Mouse (Mus musculus): ENCODE measurements at regions not wholly inside any gene's neighbourhood (a gene's known extent, or its start where the extent isn't known, plus 50 kb on each side); places are given as distances from the start of the nearest gene placed in this dataset.

GRCm38 (mm10) chr4:153310641-153311040 is 172.0 kb downstream of the Ajap1 start:
- 31% methylated on average over 2 of the region's 2 CpGs for WGBS

GRCm38 (mm10) chr4:153303521-153303920 is 179.1 kb downstream of the Ajap1 start:
- no peak overlapping the region for H3K4me3 ChIP-seq (ENCODE audit: insufficient read depth, low read depth, low read length)

More at GRCm38 (mm10) chr4:153310641-153311040, 172.0 kb downstream of the Ajap1 start:
- TF ChIP-seq POLR2A (IDR thresholded peaks at IDR 0.05; ENCODE audit: extremely low read depth, insufficient read depth, low read length): no peak
- no peak for TF ChIP-seq CTCF (IDR thresholded peaks at IDR 0.05; ENCODE audit: low read depth, low read length)
- Histone ChIP-seq H3K27ac (replicated peaks; ENCODE audit: insufficient read depth, low read depth, low read length) (no peak overlapping the region), H3K4me3 (ENCODE audit: insufficient read depth, low read depth, low read length) (no peak overlapping the region), H3K9ac (ENCODE audit: low read depth, low read length) (no peak overlapping the region), H3K36me3 (ENCODE audit: control insufficient read depth, insufficient read depth, low read length) (no peaks in the 10 kb centered on the region), H3K27me3 (ENCODE audit: control insufficient read depth, insufficient read depth, low read length) (no peaks in the 10 kb centered on the region), H3K4me1 (ENCODE audit: control insufficient read depth, insufficient read depth, low read length) (no peaks in the 10 kb centered on the region), H3K79me2 (ENCODE audit: control insufficient read depth, insufficient read depth, low read length) (no peaks in the 10 kb centered on the region)
- no peak for DNase-seq (ENCODE audit: extremely low read depth, low read depth, low spot score)

GRCm38 (mm10) chr4:153302855-153303254 is 179.8 kb downstream of the Ajap1 start:
- 90% methylated on average over 4 of the region's 4 CpGs for WGBS
- H3K4me1 ChIP-seq (ENCODE audit: control insufficient read depth, insufficient read depth, low read length): no peaks in the 10 kb centered on the region
- H3K79me2 ChIP-seq (ENCODE audit: control insufficient read depth, insufficient read depth, low read length): no peaks in the 10 kb centered on the region
- no peaks in the 10 kb centered on the region for H3K27me3 ChIP-seq (ENCODE audit: control insufficient read depth, insufficient read depth, low read length)
- H3K36me3 ChIP-seq (ENCODE audit: control insufficient read depth, insufficient read depth, low read length): no peaks in the 10 kb centered on the region
- no peak for DNase-seq (ENCODE audit: extremely low read depth, low read depth, low spot score)
- no peak overlapping the region for H3K9ac ChIP-seq (ENCODE audit: low read depth, low read length)
- TF ChIP-seq CTCF (IDR thresholded peaks at IDR 0.05; ENCODE audit: low read depth, low read length): no peak
- TF ChIP-seq POLR2A (IDR thresholded peaks at IDR 0.05; ENCODE audit: extremely low read depth, insufficient read depth, low read length): no peak
- no peak overlapping the region for H3K4me3 ChIP-seq (ENCODE audit: insufficient read depth, low read depth, low read length)
- no peak overlapping the region for H3K27ac ChIP-seq (replicated peaks; ENCODE audit: insufficient read depth, low read depth, low read length)

More at GRCm38 (mm10) chr4:153303521-153303920, 179.1 kb downstream of the Ajap1 start:
- no peak for TF ChIP-seq CTCF (IDR thresholded peaks at IDR 0.05; ENCODE audit: low read depth, low read length)
- no peak for TF ChIP-seq POLR2A (IDR thresholded peaks at IDR 0.05; ENCODE audit: extremely low read depth, insufficient read depth, low read length)
- no peak for DNase-seq (ENCODE audit: extremely low read depth, low read depth, low spot score)
- Histone ChIP-seq H3K79me2 (ENCODE audit: control insufficient read depth, insufficient read depth, low read length) (no peaks in the 10 kb centered on the region), H3K27ac (replicated peaks; ENCODE audit: insufficient read depth, low read depth, low read length) (no peak overlapping the region), H3K36me3 (ENCODE audit: control insufficient read depth, insufficient read depth, low read length) (no peaks in the 10 kb centered on the region), H3K4me1 (ENCODE audit: control insufficient read depth, insufficient read depth, low read length) (no peaks in the 10 kb centered on the region), H3K27me3 (ENCODE audit: control insufficient read depth, insufficient read depth, low read length) (no peaks in the 10 kb centered on the region), H3K9ac (ENCODE audit: low read depth, low read length) (no peak overlapping the region)
- 80% methylated on average over 5 of the region's 5 CpGs for WGBS

- TF ChIP-seq CTCF (IDR thresholded peaks at IDR 0.05; ENCODE audit: low read depth, low read length) (no peak), POLR2A (IDR thresholded peaks at IDR 0.05; ENCODE audit: extremely low read depth, insufficient read depth, low read length) (no peak)
- no peaks in the 10 kb centered on the region for H3K79me2 ChIP-seq (ENCODE audit: control insufficient read depth, insufficient read depth, low read length)
- WGBS: 64% methylated on average over 5 of the region's 5 CpGs
Measured at GRCm38 (mm10) chr4:153298277-153298676, 184.3 kb downstream of the Ajap1 start.

GRCm38 (mm10) chr4:153294828-153295227 is 187.8 kb downstream of the Ajap1 start:
- Histone ChIP-seq H3K4me1 (ENCODE audit: control insufficient read depth, insufficient read depth, low read length) (no peaks in the 10 kb centered on the region), H3K4me3 (ENCODE audit: insufficient read depth, low read depth, low read length) (no peak overlapping the region), H3K27me3 (ENCODE audit: control insufficient read depth, insufficient read depth, low read length) (no peaks in the 10 kb centered on the region), H3K79me2 (ENCODE audit: control insufficient read depth, insufficient read depth, low read length) (no peaks in the 10 kb centered on the region), H3K36me3 (ENCODE audit: control insufficient read depth, insufficient read depth, low read length) (no peaks in the 10 kb centered on the region), H3K9ac (ENCODE audit: low read depth, low read length) (no peak overlapping the region), H3K27ac (replicated peaks; ENCODE audit: insufficient read depth, low read depth, low read length) (no peak overlapping the region)
- DNase-seq (ENCODE audit: extremely low read depth, low read depth, low spot score): no peak
- 56% methylated on average over 6 of the region's 6 CpGs for WGBS
- TF ChIP-seq POLR2A (IDR thresholded peaks at IDR 0.05; ENCODE audit: extremely low read depth, insufficient read depth, low read length): no peak
- TF ChIP-seq CTCF (IDR thresholded peaks at IDR 0.05; ENCODE audit: low read depth, low read length): no peak

More at GRCm38 (mm10) chr4:153298277-153298676, 184.3 kb downstream of the Ajap1 start:
- no peak for DNase-seq (ENCODE audit: extremely low read depth, low read depth, low spot score)
- Histone ChIP-seq H3K4me1 (ENCODE audit: control insufficient read depth, insufficient read depth, low read length) (no peaks in the 10 kb centered on the region), H3K27me3 (ENCODE audit: control insufficient read depth, insufficient read depth, low read length) (no peaks in the 10 kb centered on the region), H3K36me3 (ENCODE audit: control insufficient read depth, insufficient read depth, low read length) (no peaks in the 10 kb centered on the region), H3K9ac (ENCODE audit: low read depth, low read length) (no peak overlapping the region), H3K27ac (replicated peaks; ENCODE audit: insufficient read depth, low read depth, low read length) (no peak overlapping the region), H3K4me3 (ENCODE audit: insufficient read depth, low read depth, low read length) (no peak overlapping the region)

GRCm38 (mm10) chr4:153293137-153293536 is 189.5 kb downstream of the Ajap1 start:
- 47% methylated on average over 3 of the region's 3 CpGs for WGBS
- TF ChIP-seq POLR2A (IDR thresholded peaks at IDR 0.05; ENCODE audit: extremely low read depth, insufficient read depth, low read length): no peak
- no peak for TF ChIP-seq CTCF (IDR thresholded peaks at IDR 0.05; ENCODE audit: low read depth, low read length)
- Histone ChIP-seq H3K4me1 (ENCODE audit: control insufficient read depth, insufficient read depth, low read length) (no peaks in the 10 kb centered on the region), H3K27me3 (ENCODE audit: control insufficient read depth, insufficient read depth, low read length) (no peaks in the 10 kb centered on the region), H3K9ac (ENCODE audit: low read depth, low read length) (no peak overlapping the region), H3K79me2 (ENCODE audit: control insufficient read depth, insufficient read depth, low read length) (no peaks in the 10 kb centered on the region), H3K27ac (replicated peaks; ENCODE audit: insufficient read depth, low read depth, low read length) (no peak overlapping the region), H3K36me3 (ENCODE audit: control insufficient read depth, insufficient read depth, low read length) (no peaks in the 10 kb centered on the region), H3K4me3 (ENCODE audit: insufficient read depth, low read depth, low read length) (no peak overlapping the region)
- no peak for DNase-seq (ENCODE audit: extremely low read depth, low read depth, low spot score)

All from liver, adult 2 months (tissue).